Mouse (Mus musculus): ENCODE data around the gene Fkbp4.
"Not testable (repeated sequence)": the region's sequence is repeated elsewhere in the genome, so short reads cannot be mapped to it uniquely, and the experiment has no call there.

Gene Fkbp4

DNA sequence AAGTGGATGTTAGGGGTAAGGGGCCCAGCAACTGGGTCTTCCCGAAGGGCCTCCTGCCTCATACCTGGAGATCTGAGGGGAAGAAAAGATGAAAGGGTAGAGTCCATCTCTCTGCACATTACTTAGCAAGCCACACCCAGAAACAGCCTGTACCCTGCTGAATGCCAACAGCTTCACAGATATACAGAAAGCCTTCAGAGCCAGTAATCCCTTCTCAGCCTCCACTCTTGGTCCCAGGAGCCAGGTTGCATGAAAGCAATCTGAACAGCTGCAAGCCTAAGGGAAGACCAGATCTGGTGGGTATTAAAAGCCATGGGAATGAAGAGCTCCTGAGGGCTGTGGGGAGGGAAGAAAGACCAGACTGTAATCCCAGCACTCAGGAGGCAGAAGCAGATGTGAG is 49.3 kb downstream of the Fkbp4 start:
- no peak for DNase-seq

DNA sequence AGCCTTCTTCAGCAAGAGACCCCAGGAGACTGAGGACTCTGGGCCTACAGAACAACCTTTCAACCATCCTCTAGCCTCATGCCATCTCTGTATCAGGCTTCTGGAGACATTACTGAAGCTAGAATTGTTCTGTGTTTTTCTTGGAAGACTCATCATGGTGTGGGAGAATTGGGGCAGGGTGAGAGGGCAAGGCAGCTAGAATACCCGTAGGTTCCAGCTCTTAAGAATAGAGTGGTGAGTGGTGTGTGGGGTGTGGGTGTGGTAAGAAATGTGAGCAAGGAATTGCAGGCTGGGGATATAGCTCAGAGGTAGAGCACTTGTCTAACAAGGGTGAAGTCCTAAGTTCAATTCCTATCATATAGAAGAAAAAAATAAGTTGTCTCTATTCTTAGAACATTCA is 53.5 kb downstream of the Fkbp4 start:
- no peak for DNase-seq

DNA sequence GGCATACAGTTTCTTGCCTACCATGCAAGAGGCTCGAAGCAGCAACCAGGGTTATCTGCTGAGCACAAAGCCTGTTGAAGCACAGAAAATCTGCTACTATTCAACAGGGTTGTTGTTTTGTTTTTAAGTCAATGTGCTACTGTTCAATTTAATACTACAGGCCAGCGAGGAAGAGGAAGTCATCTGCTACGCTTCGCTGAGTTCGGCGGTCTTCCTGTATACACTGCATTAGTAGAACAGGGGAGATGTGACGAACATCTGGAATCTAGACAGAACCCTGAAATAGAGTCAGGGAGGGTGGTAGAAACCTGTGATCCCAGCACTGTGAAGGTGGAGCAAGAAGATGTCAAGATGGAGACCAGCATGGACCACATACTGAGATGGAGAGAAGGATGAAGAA is 54.7 kb downstream of the Fkbp4 start:
- no peak for DNase-seq

DNA sequence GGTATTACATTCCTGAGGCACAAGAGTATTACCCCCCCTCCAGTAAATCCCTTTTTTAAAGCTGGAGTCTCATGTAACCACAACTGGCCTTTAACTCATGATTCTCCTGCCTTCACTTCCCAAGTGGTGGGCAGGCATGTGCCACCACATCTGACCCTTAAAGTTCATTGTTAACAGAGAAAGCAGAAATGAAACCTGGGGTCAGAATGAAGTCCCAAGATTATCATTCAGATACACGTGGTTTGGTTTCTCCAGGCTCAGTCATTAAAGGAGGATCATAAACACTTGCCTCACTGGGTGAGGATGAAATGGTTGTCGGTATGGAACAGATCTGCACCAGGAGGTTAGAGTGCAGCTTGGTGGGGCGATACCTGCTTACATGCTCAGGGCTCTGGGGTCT is 57.2 kb downstream of the Fkbp4 start:
- no peak for DNase-seq

DNA sequence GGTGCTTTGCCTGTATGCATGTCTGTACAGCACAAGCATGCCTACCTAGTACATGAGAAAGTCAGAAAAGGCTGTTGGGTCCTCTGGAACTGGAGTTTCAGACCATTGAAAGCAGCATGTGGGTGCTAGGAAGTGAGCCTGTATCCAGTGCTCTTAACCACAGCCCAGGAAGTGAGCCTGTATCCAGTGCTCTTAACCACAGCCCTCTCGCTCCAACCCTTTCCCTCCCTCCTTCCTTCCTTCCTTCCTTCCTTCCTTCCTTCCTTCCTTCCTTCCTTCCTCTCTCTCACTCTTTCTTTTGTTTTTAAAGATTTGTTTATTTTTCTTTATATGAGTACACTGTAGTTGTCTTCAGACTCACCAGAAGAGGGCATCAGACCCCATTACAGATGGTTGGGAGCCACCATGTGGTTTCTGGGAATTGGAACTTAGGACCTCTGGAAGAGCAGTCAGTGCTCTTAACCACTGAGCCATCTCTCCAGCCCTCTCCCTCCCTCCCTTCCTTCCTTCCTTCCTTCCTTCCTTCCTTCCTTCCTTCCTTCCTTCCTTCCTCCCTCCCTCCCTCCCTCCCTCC is 57.8 kb downstream of the Fkbp4 start:
- DNase-seq, result not testable (repeated sequence)
